Mouse (Mus musculus) frontal cortex, adult 2 months (tissue): ENCODE measurements around the gene Tnfaip2. TPM values are rescaled to one million over a fixed set of nuclear protein-coding genes. Genes with fewer than 3 reads are reported as not detected.

ENCODE experiments used
- DNase-seq, 2 experiments: peaks; one replicate each; pipeline ENCODE4 v3.0.0; 2022; ENCODE audit warnings: low spot score in 1 of 2; ENCODE audit errors: extremely low spot score in 1 of 2
- polyA plus RNA-seq: library from polyadenylated mRNA; depleted of rRNA; stranded (reverse); fragments of >200 nt; gene quantifications from 2 replicates; pipeline ENCODE4 v1.2.3, GENCODE M21; 2012

Gene Tnfaip2
- polyA plus RNA-seq, 1 experiment: 1.0 TPM

DNA sequence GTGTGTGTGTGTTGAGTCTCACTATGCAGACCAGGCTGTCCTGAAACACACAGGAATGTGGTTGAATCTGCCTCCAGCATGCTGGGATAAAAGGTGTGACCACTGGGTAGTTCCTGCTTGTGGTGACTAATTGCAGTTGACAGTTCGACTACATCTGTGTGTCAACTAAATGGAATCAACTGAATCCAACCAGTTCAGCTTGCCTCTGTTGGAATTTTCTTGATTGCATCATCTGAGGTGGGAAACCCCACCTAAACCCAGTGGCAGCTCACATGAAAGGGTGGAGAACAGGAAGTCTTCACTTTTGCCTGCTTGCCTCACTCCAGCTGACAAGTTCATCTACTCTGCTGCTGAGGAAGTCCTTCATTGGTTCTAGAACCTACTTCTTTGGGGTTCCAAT, 28.9 kb downstream of the Tnfaip2 start:
- no peak for DNase-seq

DNA sequence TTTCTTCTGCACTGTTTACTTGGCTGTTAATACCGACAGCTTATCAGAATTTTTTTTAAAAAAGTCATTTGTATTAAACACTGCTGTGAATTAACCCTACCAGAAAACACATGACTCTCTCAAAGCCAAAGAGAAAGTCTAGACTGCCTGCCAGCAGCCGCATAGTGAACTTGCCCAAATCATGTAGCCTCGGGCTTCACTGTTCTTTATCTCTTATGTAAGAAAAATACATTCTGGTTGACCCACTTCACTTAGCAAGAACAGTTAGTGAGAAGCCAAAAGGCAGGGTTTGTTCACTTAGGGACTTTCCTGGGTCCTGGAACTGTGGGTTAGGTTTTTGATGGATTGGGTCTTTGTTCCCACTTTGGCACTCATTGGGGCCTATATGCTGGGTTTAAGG, 29.5 kb downstream of the Tnfaip2 start:
- DNase-seq: no peak

DNA sequence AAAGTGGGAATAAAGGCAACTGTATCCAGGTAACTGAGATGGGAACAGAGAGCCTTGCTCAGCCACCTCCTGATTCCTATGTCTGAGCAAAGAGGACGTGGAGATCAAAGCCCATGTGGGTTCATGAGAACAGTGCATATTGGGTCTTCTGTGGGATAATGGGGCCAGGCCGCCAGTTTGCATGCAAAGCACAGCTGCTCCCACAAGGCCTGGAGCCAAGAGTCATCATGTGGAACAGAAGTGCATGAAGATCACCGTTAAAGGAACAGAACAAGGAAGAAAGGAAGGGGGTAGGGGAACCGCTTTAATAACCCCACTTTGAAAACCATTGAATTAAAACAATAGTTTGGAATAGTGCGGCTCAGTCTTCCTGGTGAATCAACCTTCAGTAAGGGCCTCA, 30.6 kb downstream of the Tnfaip2 start:
- no peak for DNase-seq

DNA sequence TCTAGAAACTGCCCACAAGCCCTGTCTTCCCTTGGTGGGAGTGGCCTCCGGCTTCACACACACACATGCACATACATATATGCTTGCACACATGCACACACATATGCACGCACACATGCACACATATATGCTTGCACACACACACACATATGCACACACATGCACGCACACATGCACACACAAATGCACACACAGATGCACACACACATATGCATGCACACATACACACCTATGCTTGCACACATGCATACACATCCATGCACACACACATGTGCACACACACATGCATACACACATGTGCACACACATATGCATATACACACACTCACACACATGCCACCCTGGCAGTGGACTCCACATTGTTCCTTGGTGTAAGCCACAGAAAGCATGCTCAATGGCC, 32.1 kb downstream of the Tnfaip2 start:
- no peak for DNase-seq

DNA sequence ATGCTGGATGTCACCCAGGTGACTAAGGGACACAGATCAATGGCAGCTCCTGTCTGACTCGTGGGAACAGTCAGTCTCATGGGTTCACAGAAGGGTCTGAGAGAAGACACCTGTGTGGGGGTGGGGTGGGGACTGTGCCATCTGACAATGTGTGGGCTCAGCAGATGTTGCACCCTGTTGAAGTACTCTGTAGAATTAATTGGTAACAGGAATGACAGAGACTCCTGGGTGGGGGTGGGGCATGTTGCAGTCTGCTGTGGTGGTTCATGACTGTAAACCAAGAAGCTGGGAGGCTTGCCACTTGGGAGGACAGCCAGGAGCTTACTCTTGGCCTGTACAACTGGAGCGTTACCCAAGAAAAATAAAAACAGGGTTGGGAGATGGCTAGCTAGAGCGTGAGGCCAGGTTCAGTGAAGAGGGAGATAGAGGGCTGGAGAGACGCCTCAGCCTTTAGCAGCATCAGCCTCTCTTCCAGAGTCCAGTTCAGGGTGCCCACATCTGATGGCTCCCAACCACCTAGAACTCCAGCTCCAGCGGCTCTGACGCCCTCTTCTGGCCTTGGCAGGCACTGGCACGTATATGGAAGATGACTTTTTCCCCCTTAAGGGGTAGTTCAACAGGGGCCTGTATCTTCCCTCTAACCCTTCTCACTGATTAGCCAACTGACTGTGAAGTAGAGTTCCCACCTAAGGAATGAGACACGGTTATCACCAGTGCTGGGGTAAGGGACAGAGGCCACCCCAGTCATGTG, 32.8 kb downstream of the Tnfaip2 start:
- DNase-seq: peak in 1 of 2 experiments; percentile 48

DNA sequence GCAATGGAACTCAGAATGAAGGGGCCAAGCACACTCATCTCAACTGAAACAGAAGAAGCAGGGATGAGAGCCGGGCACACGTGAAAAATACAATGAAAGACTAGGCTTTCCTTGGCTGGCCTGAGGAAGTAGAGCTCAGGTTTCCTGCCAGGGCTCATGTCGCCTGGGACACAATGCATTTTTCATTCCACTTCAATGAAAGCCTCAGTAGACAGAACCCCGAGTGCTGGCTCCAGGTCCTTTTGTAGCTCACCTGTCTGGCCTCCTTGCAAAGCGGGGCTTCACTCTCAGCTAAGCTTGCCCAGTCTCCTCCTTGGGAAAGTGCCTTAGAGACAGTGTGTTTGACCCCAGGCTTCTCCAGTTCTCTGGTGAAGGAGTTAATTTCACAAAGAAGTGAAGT, 36.7 kb downstream of the Tnfaip2 start:
- DNase-seq: no peak

DNA sequence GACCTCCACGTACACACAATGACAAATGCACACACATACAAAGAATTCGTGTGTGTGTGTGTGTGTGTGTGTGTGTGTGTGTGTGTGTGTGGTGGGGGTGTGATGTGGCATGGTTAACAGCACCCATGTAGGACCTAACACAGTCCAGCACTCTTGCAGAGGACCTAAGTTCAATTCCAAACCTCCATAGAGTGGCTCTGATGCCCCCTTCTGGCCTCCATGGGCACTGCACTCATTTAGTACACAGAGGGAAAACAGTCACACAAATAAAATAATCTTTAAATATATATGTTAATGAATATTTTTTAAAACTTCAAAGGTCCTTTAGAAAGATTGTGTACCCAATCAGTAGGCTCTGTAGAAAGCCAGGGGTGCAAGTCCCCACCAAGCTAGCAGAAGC, 37.6 kb downstream of the Tnfaip2 start:
- peak in 1 of 2 experiments; percentile 22 for DNase-seq

DNA sequence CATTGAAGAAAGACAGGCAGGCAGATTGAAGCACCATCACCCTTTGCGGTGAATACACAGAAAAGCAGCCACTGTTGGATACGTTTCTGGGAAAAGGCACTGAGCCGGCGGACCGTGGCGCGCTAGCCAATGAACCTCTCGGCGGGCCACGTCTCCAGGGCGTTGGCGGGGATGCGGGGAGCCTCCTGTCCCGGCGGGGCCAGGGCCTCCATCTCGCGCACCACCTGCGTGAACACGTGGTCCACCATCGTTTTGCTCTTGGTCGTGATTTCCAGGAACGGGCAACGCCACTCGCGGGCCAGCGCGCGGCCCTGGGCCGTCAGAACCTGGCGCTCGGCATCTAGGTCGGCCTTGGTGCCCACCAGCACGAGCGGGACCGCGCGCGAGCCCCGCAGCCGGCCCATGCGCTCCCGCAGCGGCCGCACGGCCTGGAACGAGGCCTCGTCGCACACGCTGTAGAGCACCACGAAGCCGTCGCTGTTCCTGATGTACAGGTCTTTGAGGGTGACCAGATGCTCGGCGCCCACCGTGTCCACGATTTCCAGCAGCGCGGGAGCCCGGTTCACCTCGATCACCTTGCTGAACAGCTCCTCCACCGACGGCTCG, 42.9 kb downstream of the Tnfaip2 start:
- no peak for DNase-seq

DNA sequence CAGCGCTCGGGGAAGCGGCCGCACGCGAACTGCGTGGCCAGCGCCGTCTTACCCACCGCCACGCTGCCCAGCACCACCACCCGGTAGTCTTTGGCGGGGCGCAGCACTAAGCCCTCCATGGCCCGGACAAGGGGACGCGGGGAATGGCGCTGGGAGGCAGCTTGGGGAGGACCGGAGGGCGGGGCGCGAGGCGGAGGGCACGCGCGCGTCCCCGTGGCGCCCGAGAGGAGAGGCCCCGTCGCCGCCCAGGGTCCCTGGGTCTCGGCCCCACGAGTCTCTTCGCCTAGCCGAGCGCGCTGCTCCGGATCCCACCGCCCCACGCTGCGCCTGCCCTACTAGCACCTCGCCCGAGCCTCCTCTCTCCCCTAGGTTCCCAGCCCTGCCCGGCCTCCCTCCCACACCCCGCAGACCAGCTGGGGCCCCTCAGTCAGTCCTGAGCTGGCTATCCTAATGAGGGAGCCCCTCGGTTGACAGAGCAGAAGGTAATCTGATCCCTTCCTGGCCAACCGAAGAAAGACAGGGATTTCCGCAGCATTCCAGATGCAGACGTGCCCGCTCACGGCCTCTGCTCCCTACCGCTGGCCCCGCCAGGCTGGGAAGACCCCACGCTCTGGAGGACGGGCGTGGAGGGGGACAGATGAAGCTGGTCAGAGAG, 43.5 kb downstream of the Tnfaip2 start, which contains the start of gene Gm266:
Gene Gm266 (minus strand): TSS at position 172 of the 655 bp plus-strand sequence.
- DNase-seq: no peak

DNA sequence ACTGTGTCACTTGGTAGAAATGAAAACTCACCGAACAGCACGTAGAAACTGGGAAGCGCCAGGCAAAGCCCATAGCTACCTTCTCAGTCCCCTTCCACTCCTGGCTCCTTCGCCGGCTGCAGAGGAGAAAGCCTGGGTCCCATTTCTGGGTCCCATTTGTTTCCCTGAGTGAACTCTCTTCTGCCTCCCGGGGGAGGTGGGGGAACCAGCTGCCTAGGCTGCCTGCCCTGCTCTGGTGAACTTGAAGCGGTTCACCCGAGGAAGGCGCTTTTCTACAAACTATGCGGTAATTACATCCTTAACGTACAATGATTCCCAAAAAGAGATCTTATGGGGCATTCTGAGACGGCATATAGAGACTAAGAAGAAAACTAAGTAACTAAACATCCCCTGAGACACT, 44.2 kb downstream of the Tnfaip2 start:
- DNase-seq: no peak

DNA sequence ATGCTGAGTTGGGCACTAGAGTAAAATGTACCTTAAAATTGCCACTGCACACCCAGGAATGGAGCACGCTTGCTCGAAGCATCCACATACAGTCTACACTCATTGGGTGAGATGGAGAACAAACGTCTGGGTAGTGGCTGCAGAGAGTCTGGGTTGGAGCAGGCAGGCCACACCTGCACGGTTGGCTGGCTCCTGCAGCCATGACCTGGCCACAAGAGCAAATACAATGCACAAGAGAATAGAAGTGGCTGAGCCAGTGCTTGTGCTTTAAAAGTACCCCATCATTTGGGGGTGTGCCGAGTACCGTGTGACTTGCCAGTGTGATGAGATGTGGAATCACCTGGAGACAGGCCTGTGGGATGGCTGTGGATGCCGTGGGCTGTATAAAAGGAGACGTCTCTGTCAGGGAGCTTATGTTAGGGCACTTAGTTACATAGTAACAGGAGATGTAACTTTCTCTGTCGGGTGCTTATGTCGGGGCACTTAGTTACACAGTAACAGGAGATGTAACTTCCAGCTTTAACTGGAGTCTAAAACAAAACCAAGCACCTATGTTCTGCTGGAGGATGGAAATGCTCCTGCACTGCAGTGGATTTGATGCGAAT, 47.1 kb downstream of the Tnfaip2 start:
- no peak for DNase-seq

DNA sequence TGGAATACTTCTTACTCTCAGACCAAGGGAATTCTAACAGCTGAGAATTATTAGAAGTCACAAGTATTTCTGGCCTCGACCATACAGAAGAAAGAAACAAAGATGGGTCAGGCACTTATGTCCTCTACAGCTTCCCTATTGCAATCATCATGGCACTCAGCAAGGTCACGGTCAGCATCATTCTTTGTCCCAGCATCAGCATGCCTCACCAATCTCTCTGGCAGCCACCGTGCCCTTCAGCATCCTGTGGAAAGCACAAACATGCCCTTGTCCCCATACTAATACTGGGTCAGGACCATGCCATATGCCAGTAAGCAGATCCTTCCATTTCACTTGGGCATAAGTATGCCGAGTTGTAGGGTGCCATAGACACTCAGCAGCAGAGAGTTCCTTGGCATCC, 52.7 kb downstream of the Tnfaip2 start:
- no peak for DNase-seq

DNA sequence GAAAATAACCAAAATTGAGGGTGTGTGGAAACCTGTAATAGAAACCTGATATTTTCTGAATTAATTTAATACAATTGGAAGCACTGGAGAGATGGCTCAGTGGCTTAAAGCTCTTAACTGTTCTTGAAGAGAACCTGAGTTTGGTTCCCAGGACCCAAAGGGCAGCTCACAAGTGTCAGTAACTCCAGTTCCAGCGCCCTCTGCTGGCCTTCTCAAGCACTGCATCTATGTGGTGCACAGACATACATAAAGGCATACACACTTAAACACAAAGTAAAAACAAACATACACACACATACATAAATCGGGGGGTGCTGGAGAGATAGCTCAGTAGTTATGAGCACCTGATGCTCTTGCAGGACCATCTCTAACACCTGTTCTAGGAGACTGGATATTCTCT, 54.8 kb downstream of the Tnfaip2 start:
- DNase-seq: no peak

DNA sequence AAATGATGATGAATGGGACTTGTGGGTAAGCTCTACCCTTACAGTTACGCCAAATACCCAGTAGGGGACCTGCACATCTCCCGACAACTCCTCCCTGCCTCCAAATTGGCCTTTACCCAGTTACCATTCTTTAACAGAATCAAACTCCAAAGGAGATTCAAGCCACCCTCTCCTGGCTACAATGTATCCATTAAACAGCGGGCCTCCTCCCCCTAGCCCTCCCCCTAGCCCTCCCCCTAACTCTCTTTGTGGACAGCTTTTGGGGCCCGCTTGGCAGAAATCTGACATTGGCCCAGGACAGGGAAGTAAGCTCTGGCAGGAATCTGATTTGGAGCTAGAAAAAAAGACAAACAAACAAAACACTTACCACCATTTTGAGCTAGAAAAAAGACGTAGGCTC, 57.3 kb downstream of the Tnfaip2 start:
- DNase-seq: peak in 1 of 2 experiments; percentile 15

DNA sequence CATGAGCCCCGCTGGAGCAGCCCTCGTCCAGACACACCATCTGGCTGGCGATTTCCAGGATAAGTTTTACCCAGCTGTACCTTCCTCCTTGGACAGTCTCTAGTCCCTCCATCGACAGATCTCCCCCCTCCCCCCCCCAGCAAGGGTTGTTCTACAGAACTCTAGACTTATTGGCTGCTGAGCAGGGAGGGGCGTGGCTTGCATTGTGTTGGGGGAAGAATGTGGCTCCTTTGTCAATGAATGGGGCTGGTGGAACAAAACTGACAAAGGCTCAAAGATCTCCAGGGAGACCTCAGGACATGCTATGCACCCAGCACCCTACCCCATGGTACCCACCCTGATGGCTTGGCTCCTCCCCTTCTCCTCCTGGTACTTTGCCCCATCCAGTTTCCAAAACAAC, 58.5 kb downstream of the Tnfaip2 start:
- peak in 1 of 2 experiments; percentile 14 for DNase-seq

DNA sequence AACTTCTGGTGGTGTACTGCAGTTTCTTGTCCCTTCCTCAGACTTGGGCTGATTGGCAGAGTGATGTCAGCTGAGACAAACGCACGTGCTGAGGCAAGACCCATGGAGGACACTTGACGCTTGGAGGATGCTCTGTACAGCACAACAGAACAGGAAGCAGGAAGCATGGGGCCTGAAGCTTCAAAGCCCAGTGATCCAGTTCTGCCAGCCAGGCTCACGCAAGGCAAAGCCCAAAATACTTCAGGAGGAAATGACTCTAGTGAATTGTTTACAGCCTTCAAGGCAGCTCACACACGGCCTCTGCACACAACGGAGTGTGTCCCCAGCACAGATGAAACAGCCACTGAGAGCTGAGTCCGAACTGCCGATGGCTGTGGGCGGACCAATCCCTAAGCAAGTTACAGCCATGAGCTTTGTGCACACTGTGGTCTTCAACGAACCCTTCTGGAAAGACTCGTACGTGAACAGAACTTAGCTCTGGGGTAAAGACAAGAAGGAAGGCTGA, 60.8 kb downstream of the Tnfaip2 start:
- no peak for DNase-seq

DNA sequence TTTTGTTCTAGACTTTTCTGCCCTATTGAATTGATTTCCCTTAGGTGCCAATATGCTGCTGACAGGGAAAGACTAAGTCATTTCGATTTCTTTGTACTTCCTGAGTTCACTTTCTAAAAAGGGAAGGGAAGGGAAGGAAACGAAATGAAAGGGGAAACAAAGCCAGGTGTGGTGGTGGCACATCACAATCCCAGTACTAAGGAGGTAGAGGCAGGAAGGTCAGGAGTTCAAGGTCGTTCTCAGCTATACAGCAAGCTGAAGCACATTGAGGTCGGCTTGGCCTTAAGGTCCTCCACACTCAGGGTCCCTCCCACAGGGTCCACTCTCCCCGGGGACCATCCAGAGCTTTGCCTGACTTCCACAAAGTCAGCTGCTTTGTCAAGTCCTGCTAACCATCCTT, 61.3 kb downstream of the Tnfaip2 start:
- no peak for DNase-seq
